16 mouse cellular contexts compared by ENCODE assay signal in the genomic region with DNA sequence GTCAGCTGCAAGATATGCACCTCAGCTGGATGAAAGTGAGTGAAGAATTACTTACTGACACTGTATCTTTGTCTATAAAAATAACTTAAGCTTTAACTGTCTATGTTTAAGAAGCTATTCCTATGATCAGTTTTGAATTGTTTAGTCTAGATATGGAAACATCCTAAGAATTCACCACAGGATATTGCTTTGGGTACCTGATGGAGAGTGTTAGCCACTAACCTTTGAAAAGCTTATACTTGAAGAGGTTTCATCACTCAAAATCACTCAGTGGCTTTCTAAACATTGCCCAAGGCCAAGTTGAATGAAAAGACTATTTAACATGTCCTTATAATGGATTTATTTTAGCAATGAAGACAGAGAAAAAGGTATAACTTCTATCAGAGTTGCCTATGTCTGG.
"Had no signal": no experiment of that assay in that cellular context is flagged by ENCODE, and none has a peak within 500 bp of the region (broad histone marks: within the 10 kb centered on the region; RNA-seq: fewer than 3 reads in every experiment).

No protein-coding gene starts in this region.

- H3K36me3 ChIP-seq: neural tube, embryonic 13.5 days; neural tube, embryonic 15.5 days; stomach, embryonic 15.5 days had no signal

- H3K4me2 ChIP-seq: neural tube, embryonic 13.5 days; neural tube, embryonic 15.5 days; stomach, embryonic 15.5 days had no signal

- H3K27ac ChIP-seq: neural tube, embryonic 13.5 days; neural tube, embryonic 15.5 days; stomach, embryonic 15.5 days; stomach, postnatal 0 days had no signal

- H3K4me3 ChIP-seq: neural tube, embryonic 13.5 days; neural tube, embryonic 15.5 days; stomach, embryonic 15.5 days had no signal

- H3K27me3 ChIP-seq: neural tube, embryonic 13.5 days; neural tube, embryonic 15.5 days; stomach, embryonic 15.5 days had no signal

- H3K4me1 ChIP-seq: neural tube, embryonic 13.5 days; neural tube, embryonic 15.5 days; stomach, embryonic 15.5 days had no signal

- H3K9me3 ChIP-seq: neural tube, embryonic 13.5 days; neural tube, embryonic 15.5 days; stomach, embryonic 15.5 days had no signal

- H3K9ac ChIP-seq: neural tube, embryonic 13.5 days; neural tube, embryonic 15.5 days; stomach, embryonic 15.5 days had no signal

- DNase-seq: retina, postnatal 1 day; right cerebral cortex, adult 18-20 months; right cerebral cortex, postnatal 14 days; right cerebral cortex, postnatal 25 days; right cerebral cortex, postnatal 4 days; spleen, adult 18-20 months; thymus, adult 18-20 months; thymus, adult 2 months; thymus, postnatal 14 days; thymus, postnatal 25 days; thymus, postnatal 36 days; thymus, postnatal 4 days had no signal
